Mouse (Mus musculus): Measurements from ENCODE around the gene Acod1.

GRCm38 (mm10) chr14:103095036-103095435, 48.3 kb downstream of the Acod1 start:
- TF ChIP-seq CTCF (IDR thresholded peaks at IDR 0.05; ENCODE audit: borderline replicate concordance, extremely low read depth, insufficient read depth, insufficient read length) (no peak), POLR2A (IDR thresholded peaks at IDR 0.05; ENCODE audit: borderline replicate concordance, extremely low read depth, insufficient read depth, insufficient read length, poor library complexity, severe bottlenecking) (no peak)
